Mouse (Mus musculus) G1E (cell line): Measurements from ENCODE around the gene Elob.

Source experiments
- CTCF ChIP-seq: IDR thresholded peaks from 2 replicates; pipeline ENCODE4 v1.5.1; 2012; ENCODE audit warnings: low read depth, low read length, inconsistent platforms, mixed read lengths
- GATA1 ChIP-seq: IDR thresholded peaks from 2 replicates; pipeline ENCODE4 v1.6.1; 2012; ENCODE audit warnings: borderline replicate concordance, low read length, inconsistent platforms, mixed read lengths
- TAL1 ChIP-seq: conservative IDR thresholded peaks from 2 replicates; pipeline ENCODE4 v1.6.1; 2012; ENCODE audit warnings: low read depth, low read length, inconsistent platforms, mixed read lengths

DNA sequence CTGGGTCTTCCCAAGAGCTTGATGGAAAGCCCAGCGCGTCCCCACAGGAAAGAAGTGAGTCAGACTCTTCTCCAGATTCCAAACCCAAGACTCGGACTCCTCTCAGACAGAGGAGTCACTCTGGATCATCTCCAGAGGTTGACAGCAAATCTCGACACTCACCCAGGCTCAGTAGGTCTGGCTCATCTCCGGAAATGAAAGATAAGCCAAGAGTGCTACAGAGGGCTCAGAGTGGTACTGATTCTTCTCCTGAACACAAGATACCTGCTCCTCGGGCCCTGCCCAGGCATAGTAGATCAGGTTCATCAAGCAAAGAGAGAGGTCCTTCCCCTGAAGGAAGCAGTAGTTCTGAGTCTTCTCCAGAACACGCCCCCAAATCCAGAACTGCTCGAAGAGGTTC, 10.4 kb downstream of the Elob start:
- TF ChIP-seq TAL1, result no peak
- TF ChIP-seq CTCF, result no peak
- TF ChIP-seq GATA1, result no peak
